Mouse (Mus musculus): ENCODE measurements around the gene Adam25.
"Not testable (repeated sequence)": the region's sequence is repeated elsewhere in the genome, so short reads cannot be mapped to it uniquely, and the experiment has no call there.

Gene Adam25

DNA sequence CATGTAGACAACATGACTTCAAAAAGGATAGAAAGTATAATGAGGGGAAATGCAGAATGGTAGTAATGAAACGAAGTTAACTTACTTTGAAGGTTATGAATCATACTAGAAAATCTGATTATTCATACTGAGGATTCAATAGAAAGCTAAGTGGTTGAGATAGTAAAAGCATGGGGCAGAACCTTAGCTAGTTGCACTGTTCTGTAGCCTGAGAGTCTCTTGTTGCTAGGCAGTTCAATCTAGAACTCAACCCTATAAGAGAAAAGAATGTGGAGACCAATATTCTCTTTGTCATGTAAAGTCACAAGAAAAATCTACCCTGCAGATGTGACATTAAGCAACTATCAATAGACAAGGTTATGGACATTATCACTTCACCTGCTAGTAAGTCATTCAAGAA is at the start of gene Adam25:
TSS of gene Adam25 (plus strand) at position 301 of the 400 bp plus-strand sequence.
- DNase-seq, result not testable (repeated sequence)

DNA sequence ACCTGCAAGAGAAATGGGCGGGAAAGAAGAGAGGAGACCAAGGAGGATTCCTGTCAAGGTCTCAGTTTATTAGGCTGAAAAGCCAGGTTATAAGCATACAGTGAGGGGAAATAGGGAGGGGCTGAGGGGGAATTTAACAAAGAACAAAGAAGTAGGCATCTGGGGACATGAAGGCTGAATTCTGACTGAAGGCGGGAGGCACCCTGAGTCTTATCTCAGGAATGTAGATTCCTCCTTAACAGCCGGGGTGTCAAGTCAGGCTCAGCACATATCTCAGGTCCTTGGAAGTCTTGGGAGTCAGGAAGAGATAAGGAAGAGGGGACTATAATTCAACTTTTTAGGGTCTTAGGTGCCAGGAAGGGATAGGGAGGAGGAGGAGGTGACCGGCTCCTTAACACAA is 36.6 kb upstream of the Adam25 start:
- DNase-seq, result not testable (repeated sequence)

DNA sequence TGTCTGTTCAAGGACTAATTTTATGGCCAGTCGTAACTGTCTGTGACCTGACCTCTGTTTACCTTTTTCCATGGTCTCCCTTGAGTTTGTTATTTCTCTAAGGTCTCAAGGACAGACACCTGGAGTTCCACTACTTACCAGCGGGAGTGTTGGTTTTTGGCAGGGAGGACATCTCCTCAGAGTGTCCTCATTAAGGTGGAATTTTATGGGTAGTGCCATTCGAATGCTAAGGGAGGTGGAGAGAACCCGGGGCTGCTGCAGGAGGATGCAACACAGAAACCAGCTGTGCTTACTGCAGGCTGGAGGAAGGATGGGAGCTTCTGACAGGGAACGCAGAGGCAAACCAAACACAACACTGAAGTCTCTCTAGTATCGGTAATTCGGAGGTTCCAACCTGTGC is 36.0 kb upstream of the Adam25 start:
- DNase-seq, result no peak

DNA sequence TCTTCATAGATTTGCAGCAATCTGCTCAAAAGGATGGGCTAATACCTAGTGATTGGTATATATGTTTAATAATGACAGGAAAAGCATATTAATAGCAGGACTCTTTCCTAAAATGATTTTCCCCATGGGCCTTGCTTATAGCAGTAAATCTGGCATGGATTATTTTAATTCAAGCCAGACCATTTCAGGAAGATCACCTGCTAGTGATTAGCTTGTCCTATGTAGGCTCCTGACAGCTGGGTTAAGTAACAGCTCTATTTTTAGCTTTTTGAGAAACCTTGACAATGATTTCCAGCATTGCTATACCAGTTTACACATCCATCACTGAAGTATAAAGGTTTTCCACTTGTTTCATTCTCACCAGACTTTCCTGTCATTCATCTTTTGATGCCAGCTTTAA is 31.3 kb downstream of the Adam25 start:
- DNase-seq, result no peak

DNA sequence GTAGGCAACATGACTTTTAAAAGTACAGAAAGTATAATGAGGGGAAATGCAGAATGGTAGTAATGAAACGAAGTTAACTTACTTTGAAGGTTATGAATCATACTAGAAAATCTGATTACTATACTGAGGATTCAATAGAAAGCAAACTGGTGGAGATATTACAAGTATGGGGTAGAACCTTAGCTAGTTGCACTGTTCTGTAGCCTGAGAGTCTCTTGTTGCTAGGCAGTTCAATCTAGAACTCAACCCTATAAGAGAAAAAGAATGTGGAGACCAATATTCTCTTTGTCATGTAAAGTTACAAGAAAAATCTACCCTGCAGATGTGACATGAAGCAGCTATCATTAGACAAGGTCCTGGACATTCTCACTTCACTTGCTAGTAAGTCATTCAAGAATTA is 41.0 kb downstream of the Adam25 start, which contains the start of gene Adam20:
TSS of gene Adam20 (plus strand) at position 301 of the 400 bp plus-strand sequence.
- DNase-seq, result not testable (repeated sequence)

DNA sequence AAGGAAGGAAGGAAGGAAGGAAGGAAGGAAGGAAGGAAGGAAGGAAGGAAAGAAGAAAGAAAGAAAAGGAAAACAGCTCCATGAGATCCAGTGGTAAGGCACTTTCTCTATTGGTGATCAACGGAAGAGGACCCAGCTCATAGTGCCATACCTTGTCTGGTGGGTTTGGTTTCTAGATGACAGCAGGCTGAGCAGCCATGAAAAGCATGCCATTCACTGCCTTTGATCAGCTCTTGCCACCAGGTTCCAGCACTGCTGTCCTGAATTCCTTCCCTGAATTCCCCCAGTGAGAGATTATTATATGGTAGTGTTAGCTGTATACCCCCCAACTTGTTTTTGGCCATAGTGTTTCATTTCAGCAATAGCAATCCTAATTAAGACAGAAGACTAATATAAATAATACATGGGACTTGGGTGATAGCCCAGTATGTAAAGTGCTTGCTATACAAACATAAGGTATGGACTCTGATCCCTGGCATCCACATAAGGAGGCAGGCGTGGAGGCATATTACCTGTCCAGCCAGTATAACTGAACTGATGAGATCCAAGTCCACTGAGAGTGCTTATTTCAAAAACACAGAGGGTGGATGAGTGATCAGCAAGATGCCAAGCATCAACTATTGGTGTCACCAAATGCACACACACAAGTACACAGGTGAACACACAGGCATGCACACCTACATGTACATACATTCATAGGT is 51.5 kb downstream of the Adam25 start:
- DNase-seq, result peak; percentile 4

Data from kidney, postnatal 14 days (tissue).